Mouse (Mus musculus): ENCODE results near the gene Arhgef3.

Gene Arhgef3

GRCm38 (mm10) chr14:27371669-27372076 is 257.0 kb downstream of the Arhgef3 start:
- in situ Hi-C loops (cut with MboI), result no loop called here

DNA sequence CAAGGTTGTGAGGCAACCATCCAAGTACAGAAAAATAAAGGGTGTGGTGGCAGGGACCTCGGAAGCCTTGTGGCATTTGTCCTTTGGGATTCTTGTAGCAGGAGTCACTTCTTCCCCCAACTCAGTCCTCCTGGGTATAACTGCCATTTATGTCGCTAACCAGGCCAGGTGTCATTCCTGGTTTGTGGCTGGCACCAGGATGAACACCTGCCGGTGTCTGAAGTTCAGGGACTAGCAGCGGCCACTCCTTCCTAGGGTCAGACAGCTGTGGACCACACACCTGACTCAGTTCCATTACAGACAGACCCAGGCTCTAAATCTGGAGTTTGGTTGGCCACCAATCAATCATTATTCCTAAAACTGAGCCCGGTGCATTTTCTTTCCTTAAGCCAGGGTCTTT is 258.8 kb downstream of the Arhgef3 start:
- in situ Hi-C loops (cut with MboI), result no loop called here

DNA sequence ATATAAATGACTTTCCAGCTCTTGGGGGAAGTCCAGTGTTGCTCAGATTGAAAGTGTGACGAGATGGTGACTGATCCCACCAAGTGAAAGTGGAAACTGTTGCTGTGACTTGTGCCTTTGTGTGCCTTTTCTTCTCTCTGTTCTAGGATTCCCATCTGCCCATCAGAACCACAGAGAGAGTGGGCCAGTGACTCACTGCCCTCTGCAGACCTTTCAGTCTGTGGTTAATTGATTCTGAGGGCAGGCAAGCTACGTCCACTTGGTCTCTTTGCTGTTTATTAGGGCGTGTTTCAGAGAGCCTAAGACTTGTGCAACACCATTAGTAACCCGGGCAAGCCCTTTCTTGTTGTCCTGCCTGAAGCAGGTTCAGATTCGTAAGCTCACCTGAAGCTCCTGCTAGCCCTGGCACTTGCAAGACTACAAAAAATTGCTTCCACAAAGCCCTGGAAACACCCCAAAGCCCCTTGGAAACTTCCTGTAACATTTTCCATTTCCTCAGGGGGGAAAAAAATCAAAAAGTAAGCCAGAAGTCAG is 261.5 kb downstream of the Arhgef3 start:
- in situ Hi-C loops (cut with MboI), result no loop called here

DNA sequence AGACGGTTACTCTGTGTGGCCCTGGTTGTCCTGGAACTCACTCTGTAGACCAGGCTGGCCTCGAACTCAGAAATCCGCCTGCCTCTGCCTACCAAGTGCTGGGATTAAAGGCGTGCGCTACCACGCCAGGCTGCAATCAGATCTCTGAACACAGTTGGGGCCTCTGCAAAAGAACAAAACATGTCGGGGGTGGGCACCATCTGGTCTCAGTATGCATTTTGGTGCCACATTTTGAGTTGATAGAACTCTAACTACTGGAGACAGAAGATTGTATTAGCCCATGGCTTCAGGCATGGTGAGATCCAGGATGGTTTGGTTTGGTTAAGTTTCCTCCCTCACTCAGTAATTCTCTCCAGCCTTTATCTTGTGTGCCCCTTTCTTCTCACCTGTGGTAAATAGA is 264.0 kb downstream of the Arhgef3 start:
- in situ Hi-C loops (cut with MboI), result no loop called here

- in situ Hi-C loops (cut with MboI), result no loop called here
Observed at GRCm38 (mm10) chr14:27379404-27379803, 264.7 kb downstream of the Arhgef3 start.

- in situ Hi-C loops (cut with MboI), result no loop called here
Observed at GRCm38 (mm10) chr14:27381459-27381858, 266.8 kb downstream of the Arhgef3 start.

GRCm38 (mm10) chr14:27383321-27383830 is 268.7 kb downstream of the Arhgef3 start:
- in situ Hi-C loops (cut with MboI), result no loop called here

- in situ Hi-C loops (cut with MboI), result no loop called here
Observed at GRCm38 (mm10) chr14:27384143-27384542, 269.4 kb downstream of the Arhgef3 start.

DNA sequence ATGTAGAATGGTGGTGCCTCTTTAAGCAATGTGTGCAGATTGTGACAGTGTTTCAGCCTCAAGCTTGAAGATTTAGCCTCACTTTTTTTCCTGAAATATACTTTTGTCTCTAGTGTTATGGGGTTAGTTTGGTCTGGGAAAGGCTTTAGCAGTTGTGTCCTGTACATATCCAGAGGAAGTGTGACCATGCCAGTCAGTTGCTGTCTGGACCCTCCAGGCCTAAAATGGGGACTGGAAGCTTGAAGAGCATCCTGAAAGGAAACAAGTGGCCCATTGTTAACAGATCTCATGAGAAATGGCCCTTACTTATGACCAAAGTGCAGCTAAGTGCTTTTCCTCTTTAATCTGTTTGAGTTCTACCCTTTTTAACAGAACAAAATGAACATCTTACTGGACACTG is 273.9 kb downstream of the Arhgef3 start:
- in situ Hi-C loops (cut with MboI), result no loop called here

- in situ Hi-C loops (cut with MboI), result loop anchor here (5.0 kb wide), 1 partner anchor 32 kb away; no protein-coding TSS in a partner anchor
Observed at GRCm38 (mm10) chr14:27389722-27390121, 275.0 kb downstream of the Arhgef3 start.

GRCm38 (mm10) chr14:27390663-27391062 is 276.0 kb downstream of the Arhgef3 start:
- in situ Hi-C loops (cut with MboI), result loop anchor here (5.0 kb wide), 1 partner anchor 33 kb away; no protein-coding TSS in a partner anchor

DNA sequence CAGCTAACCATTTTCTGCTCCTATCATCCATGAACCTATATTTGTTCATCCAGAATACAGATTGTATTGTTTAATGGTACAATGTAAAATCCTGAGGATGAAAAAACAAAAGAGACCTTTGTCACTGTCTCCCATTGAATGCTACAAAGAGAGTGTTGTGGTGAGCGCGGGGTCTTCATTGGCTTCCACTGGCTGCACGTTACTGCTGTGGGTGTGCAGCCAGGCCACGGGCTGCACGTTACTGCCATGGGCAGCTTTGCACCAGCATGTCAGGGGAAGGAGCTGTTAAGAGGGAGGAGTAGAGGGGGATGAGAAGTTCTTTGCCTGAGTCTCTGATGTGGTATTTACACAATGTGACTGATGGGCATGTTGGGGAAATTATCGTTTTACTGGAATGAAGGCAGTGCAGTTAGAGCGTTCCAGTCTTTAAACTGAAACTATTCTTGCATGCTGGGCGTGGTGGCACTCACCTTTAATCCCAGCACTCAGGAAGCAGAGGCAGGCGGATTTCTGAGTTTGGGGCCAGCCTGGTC is 277.1 kb downstream of the Arhgef3 start:
- in situ Hi-C loops (cut with MboI), result loop anchor here (5.0 kb wide), 1 partner anchor 35 kb away; no protein-coding TSS in a partner anchor

DNA sequence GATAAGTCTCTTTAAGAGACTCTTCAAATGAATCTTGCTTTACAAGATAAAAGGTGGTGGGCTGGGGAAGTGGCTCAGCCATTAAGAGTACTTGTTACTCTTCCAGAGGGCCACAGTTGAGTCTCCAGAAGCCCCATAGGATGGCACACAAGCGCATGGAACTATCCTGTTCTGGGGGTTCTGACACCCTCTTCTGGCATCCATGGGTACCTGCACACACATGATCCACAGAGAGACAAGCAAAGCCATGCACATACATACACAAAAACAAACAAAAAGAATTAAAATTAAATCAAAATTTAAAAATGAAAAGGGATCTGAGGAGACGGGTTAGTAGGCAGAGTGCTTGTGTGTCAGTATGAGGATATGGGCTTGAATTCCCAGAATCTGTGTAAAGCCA is 278.0 kb downstream of the Arhgef3 start:
- in situ Hi-C loops (cut with MboI), result loop anchor here (5.0 kb wide), 1 partner anchor 35 kb away; no protein-coding TSS in a partner anchor

DNA sequence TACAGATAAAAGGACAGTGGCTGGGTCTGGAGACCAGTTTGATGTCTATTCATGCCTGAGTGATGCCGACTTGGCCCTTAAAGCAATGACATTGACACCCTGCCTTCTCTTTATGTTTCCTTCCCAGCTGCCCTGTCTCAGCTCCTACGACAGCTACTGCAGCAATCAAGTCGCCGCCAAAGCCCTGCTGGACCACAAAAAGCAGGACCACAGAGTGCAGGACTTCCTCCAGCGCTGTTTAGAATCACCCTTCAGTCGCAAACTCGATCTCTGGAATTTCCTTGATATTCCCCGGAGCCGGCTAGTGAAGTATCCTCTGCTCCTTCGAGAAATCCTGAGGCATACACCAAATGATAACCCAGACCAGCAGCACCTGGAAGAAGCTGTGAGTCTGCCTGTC is 279.1 kb downstream of the Arhgef3 start:
- in situ Hi-C loops (cut with MboI), result loop anchor here (5.0 kb wide), 1 partner anchor 37 kb away; no protein-coding TSS in a partner anchor

- in situ Hi-C loops (cut with MboI), result no loop called here
Observed at GRCm38 (mm10) chr14:27396424-27396823, 281.7 kb downstream of the Arhgef3 start.

GRCm38 (mm10) chr14:27397526-27397925 is 282.8 kb downstream of the Arhgef3 start:
- in situ Hi-C loops (cut with MboI), result no loop called here

- in situ Hi-C loops (cut with MboI), result no loop called here
Observed at GRCm38 (mm10) chr14:27400495-27400894, 285.8 kb downstream of the Arhgef3 start.

GRCm38 (mm10) chr14:27401717-27402278 is 287.1 kb downstream of the Arhgef3 start:
- in situ Hi-C loops (cut with MboI), result no loop called here

DNA sequence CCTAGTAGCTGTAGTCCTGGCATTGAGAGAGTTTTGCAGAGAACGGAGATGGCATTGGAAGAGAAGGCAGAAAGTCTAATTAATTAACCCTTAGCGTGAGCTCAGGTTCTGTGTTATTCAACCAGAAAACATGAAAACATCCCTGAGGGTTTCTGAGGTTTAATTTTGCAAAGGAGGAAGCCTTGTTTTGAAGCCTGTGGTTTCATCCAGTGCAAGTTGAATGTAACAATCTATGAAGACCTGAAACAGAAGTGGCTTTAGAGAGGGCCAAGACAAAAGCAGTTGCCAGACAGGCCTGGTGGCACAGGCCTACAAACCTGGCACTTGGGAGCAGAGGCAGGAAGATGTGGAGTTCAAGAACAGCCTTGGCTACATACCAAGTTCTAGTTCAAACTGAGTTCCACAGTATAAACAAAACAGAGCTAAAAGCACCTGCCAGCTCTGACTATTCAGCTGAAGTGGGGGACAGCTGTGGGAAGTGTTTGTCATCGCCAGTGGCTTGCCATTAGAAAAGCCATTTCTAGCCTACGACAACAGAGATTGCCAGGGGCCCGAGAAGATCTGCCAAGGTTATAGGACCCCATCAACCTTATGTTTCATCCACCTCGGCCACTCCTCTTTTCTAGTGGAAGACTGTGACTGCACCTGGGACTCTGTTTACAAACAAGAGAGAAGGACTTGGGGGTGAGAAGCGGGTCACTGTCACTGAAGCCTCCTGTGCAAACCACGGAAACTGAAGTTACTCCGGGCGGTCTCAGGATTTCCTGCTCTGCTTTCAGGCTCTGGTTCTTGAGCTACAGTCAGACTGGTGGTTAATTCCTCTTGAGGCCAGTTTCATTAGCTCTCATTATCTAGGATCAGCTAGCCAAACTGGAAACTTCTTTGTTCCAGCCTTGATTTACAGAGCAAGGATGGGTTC is 287.9 kb downstream of the Arhgef3 start:
- in situ Hi-C loops (cut with MboI), result no loop called here

DNA sequence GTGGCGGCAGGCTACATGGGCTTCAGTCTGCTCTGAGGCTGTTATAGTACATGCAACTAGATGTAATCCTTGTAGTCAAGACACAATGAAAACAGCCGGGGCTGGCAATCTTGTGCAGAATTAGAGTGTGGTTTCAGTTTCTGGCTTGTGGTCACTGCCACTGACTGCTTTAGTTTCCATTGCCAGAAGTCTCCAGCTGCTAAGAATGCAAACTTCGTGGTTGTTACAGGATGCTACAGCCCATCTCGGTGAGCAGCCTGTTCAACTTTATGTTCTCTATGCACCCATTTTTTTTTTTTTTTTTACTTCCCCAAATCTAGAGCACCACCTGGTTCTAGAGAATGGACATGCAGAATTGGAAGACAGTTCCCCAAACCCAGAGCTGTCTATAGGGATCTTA is 290.8 kb downstream of the Arhgef3 start:
- in situ Hi-C loops (cut with MboI), result loop anchor here (5.0 kb wide), 2 partner anchors 63 to 213 kb away; no protein-coding TSS in a partner anchor

DNA sequence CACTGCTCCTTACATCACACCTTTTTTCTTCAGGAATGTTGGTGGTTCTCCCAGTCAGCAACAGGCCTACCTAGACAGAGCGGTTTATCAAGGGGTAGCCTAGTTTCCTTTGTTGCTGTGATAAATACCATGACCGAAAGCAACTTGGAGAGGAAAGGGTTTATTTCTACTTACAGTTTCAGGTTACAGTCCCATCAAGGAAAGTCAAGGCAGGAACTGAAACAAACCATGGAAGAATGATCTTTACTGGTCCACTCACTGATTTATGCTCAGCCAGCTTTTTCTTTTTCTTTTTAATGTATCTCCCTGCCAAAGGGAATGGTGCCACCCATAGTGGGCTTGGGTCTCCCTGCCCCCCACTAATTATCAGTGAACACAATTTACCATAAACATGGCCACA is 291.2 kb downstream of the Arhgef3 start:
- in situ Hi-C loops (cut with MboI), result loop anchor here (5.0 kb wide), 2 partner anchors 64 to 214 kb away; no protein-coding TSS in a partner anchor

GRCm38 (mm10) chr14:27408240-27408639 is 293.5 kb downstream of the Arhgef3 start:
- in situ Hi-C loops (cut with MboI), result loop anchor here (5.0 kb wide), 2 partner anchors 66 to 216 kb away; no protein-coding TSS in a partner anchor

Measured in mature B cell (primary cell).